1 mouse cellular context compared by ENCODE assay signal in genomic region chr6:134921695-134922510, GRCm38 (mm10).
TF ChIP-seq lines count a peak whose summit lies in the region.

No protein-coding gene starts in this region.

TF ChIP-seq in MEL, 35 proteins besides CTCF, POLR2A, EP300 and RAD21 (continued from another document):
- TF ChIP-seq TAL1 (IDR thresholded peaks at IDR 0.05; ENCODE audit: low read length) (no peak), USF2 (IDR thresholded peaks at IDR 0.05; ENCODE audit: borderline replicate concordance in 1 of 2, insufficient read depth in 1 of 2, low read depth in 1 of 2, low read length in 2 of 2) (no peak), CHD1 (IDR thresholded peaks at IDR 0.05; ENCODE audit: low read depth, low read length) (0 out of 2 replicates have a peak, but pooled peaks have one; percentile 44), NELFE (IDR thresholded peaks at IDR 0.05; ENCODE audit: low read depth, low read length) (no peak), NRF1 (IDR thresholded peaks at IDR 0.05; ENCODE audit: insufficient read depth, low read depth, low read length, poor library complexity, severe bottlenecking) (no peak), MXI1 (IDR thresholded peaks at IDR 0.05; ENCODE audit: low read depth, low read length) (peak; percentile 18; the same call in 1 of the 2 replicates), SMC3 (IDR thresholded peaks at IDR 0.05; ENCODE audit: low read depth, low read length) (no peak), GATA1 (IDR thresholded peaks at IDR 0.05; ENCODE audit: low read depth, low read length) (no peak), MAZ (IDR thresholded peaks at IDR 0.05; ENCODE audit: low read depth, low read length) (peak; percentile 83; the same call in 1 of the 2 replicates)
